Mouse (Mus musculus) brown adipose tissue, adult 24 weeks (tissue): ENCODE results near the gene Fbxl21. TPM values are rescaled to one million over a fixed set of nuclear protein-coding genes. Genes with fewer than 3 reads are reported as not detected.

Source experiments
- H3K27ac ChIP-seq: fragments of 200-500 bp; replicated peaks from 2 replicates; pipeline ENCODE4 v1.5.1; 2012; ENCODE audit warnings: low read depth, mild to moderate bottlenecking, low read length
- H3K4me1 ChIP-seq: fragments of 200-500 bp; 2 replicates; pipeline ENCODE4 v1.6.1; 2012; ENCODE audit warnings: low read length, mixed read lengths; ENCODE audit not compliant: control insufficient read depth, insufficient read depth, insufficient read length
- H3K4me3 ChIP-seq: fragments of 200-500 bp; 2 replicates; pipeline ENCODE4 v1.5.1; 2012; ENCODE audit warnings: low read depth, mild to moderate bottlenecking, low read length, moderate library complexity; ENCODE audit not compliant: insufficient read depth
- polyA plus RNA-seq: library from polyadenylated mRNA; stranded (reverse); fragments of >200 nt; gene quantifications from 2 replicates; pipeline ENCODE4 v1.2.4, GENCODE M21; 2012; ENCODE audit not compliant: missing spikeins, insufficient read depth, insufficient read length

Gene Fbxl21
- polyA plus RNA-seq, 1 experiment: 0.52 TPM

DNA sequence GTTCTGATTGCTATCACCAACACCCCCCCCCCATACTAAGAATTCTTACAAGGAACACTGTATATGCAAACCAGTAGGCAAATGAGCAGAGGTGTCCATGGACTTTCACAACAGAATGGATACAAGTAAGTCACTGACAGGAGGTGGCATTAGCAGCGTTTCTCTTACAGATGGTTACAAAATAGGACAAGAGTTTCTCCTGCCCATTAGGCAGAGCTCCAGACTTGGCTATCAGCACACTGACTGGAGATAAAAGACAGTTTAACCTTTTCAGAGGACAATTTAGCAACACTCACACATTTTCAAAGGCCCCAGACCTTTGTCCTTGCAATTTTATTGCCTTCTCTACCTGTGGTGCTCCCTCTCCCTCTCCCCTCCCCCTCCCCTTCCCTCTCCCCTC lies 28.3 kb downstream of the Fbxl21 start:
- Histone ChIP-seq H3K27ac (no peak overlapping the region), H3K4me1 (no peaks in the 10 kb centered on the region), H3K4me3 (no peak overlapping the region)

GRCm38 (mm10) chr13:56551661-56552060 lies 29.4 kb downstream of the Fbxl21 start:
- no peak overlapping the region for H3K4me3 ChIP-seq
- no peak overlapping the region for H3K27ac ChIP-seq
- no peaks in the 10 kb centered on the region for H3K4me1 ChIP-seq

DNA sequence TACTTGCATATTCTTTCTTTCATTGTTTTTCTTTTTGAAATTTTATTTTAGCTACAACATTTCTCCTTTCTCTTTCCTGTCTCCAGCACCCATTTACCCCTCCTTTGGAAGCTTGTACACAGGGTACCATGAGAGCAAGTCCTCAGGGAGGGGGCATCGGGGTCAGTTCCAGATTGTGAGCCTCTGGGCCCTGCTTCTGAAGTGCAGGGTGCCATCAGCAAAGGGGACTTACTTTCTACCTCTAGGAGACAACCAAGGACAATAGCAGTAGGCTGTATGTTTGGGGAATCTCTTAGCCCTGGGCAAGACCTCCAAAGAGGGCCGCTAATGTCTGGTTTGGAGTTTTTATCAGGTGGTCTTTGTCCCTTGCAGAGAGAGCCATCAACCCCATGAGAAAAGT lies 31.7 kb downstream of the Fbxl21 start:
- Histone ChIP-seq H3K4me1 (no peaks in the 10 kb centered on the region), H3K27ac (no peak overlapping the region), H3K4me3 (no peak overlapping the region)

- H3K4me3 ChIP-seq: no peak overlapping the region
- no peaks in the 10 kb centered on the region for H3K4me1 ChIP-seq
- no peak overlapping the region for H3K27ac ChIP-seq
These were observed 32.1 kb downstream of the Fbxl21 start for GRCm38 (mm10) chr13:56554409-56554808.

DNA sequence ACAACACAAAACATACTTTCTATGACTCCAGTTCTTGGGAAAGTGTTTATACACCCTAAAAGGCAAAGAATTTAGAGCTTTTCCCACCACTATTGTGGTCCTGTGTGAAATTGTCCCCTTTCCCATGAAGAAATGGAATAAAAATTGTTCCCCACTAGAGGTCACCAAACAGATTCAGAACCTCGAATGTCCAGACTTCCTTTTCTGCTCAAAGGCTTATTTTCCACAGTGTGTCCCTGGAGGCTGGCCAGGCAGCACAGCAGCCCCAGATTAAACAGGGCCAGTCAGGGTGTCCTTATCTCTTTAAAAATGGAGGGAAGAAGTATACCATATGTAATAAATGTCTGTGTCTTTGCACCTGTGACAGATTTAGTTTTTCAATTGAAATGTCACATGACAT lies 33.7 kb downstream of the Fbxl21 start:
- Histone ChIP-seq H3K27ac (no peak overlapping the region), H3K4me3 (no peak overlapping the region), H3K4me1 (no peaks in the 10 kb centered on the region)

DNA sequence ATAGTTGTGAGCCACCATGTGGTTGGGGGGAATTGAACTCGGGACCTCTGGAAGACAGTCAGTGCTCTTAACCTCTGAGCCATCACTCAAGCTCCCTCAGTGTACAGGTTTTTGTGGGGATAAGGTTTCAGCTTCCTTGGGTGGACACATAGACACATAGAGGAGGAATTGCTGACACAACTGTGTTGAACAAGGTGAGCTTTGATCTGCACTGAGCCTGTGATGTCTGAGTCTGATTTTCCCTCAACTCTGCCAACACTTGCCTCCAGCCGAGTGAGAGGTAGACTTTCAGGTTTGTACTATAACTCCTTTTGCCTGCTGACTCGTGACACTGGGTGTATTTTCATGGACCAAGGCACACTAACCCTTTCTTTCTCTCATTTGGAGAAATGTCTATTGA lies 34.4 kb downstream of the Fbxl21 start:
- H3K4me3 ChIP-seq: no peak overlapping the region
- no peak overlapping the region for H3K27ac ChIP-seq
- no peaks in the 10 kb centered on the region for H3K4me1 ChIP-seq

DNA sequence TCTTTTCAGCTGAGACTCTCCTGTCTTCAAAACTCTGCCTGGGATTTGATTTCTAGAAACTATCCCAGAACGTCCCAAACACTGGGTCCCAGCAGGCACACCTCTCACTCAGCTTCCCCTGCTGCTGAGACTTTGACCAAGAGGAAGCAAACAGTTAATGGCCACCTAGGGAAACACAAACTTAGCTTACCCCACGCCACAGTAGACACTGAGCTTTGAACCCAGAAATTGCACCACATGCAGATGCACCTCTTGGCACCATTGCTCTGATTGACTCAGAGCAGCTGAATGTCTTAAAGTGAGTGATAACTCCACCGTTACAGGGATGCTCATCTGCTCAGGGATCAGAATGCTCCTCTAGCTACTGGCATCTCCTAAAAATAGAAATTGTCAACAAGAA lies 36.5 kb downstream of the Fbxl21 start:
- Histone ChIP-seq H3K4me1 (no peaks in the 10 kb centered on the region), H3K27ac (no peak overlapping the region), H3K4me3 (no peak overlapping the region)

GRCm38 (mm10) chr13:56559841-56560370 lies 37.6 kb downstream of the Fbxl21 start:
- H3K4me3 ChIP-seq: no peak overlapping the region
- no peak overlapping the region for H3K27ac ChIP-seq
- H3K4me1 ChIP-seq: no peaks in the 10 kb centered on the region

DNA sequence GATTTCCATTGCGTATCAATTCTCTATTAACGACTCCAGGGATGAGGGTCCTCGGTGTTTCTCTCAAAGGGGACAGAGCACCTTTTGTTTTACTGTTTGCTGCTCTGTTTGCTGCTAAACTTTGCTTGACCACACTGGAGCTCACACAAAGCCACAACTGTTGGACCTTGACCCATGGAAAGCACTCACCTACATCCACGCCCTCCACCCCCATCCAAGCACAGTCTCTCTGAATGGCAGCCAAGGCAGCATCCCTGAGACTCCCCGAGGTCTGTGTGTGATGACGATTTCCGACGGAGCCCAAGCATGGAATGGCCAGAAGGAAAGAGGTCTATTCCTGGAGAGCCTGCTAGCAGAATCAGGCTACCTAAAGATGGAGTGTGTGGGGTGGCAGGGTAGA lies 38.9 kb downstream of the Fbxl21 start:
- Histone ChIP-seq H3K27ac (no peak overlapping the region), H3K4me1 (no peaks in the 10 kb centered on the region), H3K4me3 (no peak overlapping the region)

DNA sequence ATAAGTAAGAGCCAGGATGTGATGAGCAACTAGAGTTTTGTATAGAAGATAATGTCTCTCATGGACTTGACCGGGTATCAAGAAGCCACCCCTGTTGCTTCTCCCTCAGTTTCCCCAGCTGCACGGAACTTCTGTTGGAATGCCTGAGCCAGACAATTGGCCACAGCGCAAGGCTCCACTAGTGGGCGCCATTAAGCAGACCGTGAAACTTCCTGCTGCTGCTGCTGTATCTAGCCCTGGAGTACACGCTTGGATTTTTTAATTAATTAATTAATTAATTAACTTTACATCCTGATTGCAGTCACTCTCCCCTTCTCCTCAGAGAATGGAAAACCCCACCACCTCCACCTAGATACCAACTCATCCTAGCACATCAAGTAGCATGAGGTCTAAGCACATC lies 40.8 kb downstream of the Fbxl21 start:
- no peaks in the 10 kb centered on the region for H3K4me1 ChIP-seq
- no peak overlapping the region for H3K4me3 ChIP-seq
- no peak overlapping the region for H3K27ac ChIP-seq

- Histone ChIP-seq H3K4me3 (no peak overlapping the region), H3K4me1 (peaks cover under 1% of the 10 kb centered on the region; the same call in 1 of the 2 replicates), H3K27ac (peak overlapping the region; percentile 46)
These were observed 44.1 kb downstream of the Fbxl21 start for GRCm38 (mm10) chr13:56566336-56566735.

GRCm38 (mm10) chr13:56571645-56572044 lies 49.4 kb downstream of the Fbxl21 start:
- H3K4me1 ChIP-seq: peaks cover 12% of the 10 kb centered on the region
- H3K27ac ChIP-seq: no peak overlapping the region; the same call in 1 of the 2 replicates
- no peak overlapping the region for H3K4me3 ChIP-seq

DNA sequence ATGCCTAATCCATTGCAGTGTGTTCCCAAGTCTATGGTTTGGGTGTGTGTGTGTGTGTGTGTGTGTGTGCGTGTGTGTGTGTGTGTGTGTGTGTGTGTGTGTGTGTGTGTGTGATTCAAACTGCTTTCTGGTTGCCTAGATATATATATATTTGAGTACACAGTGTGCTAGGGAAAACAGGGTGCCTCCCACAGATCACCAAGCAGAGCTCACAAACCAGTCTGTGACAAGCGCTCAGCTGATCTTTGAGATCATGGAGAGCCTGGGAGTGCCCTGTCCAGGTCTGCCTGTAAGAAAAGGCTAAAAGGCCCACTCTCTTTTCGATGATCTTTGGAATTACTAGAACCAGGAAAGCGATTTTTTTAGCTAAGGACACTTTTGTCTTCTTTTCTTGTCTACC lies 52.8 kb downstream of the Fbxl21 start:
- Histone ChIP-seq H3K4me1 (peaks cover 12% of the 10 kb centered on the region), H3K4me3 (no peak overlapping the region), H3K27ac (no peak overlapping the region)

- no peak overlapping the region for H3K4me3 ChIP-seq
- H3K27ac ChIP-seq: peak overlapping the region; percentile 51
These were observed 53.5 kb downstream of the Fbxl21 start for GRCm38 (mm10) chr13:56575701-56576321.

GRCm38 (mm10) chr13:56578097-56578496 lies 55.8 kb downstream of the Fbxl21 start:
- Histone ChIP-seq H3K4me1 (peaks cover 4% of the 10 kb centered on the region; the same call in 1 of the 2 replicates), H3K27ac (no peak overlapping the region), H3K4me3 (no peak overlapping the region)

More at GRCm38 (mm10) chr13:56575701-56576321, 53.5 kb downstream of the Fbxl21 start:
- H3K4me1 ChIP-seq: peaks cover 12% of the 10 kb centered on the region

GRCm38 (mm10) chr13:56580450-56580849 lies 58.2 kb downstream of the Fbxl21 start:
- Histone ChIP-seq H3K27ac (no peak overlapping the region), H3K4me1 (peaks cover 4% of the 10 kb centered on the region; the same call in 1 of the 2 replicates), H3K4me3 (no peak overlapping the region)
